Mouse (Mus musculus): ENCODE results near the gene Prcc.

GRCm38 (mm10) chr3:87833482-87833881 lies 51.9 kb downstream of the Prcc start:
- no peak for TF ChIP-seq POLR2A (IDR thresholded peaks at IDR 0.05; ENCODE audit: low read depth, low read length)
- no peak for TF ChIP-seq CTCF (IDR thresholded peaks at IDR 0.05; ENCODE audit: extremely low read depth, insufficient read length, insufficient replicate concordance, low read depth, low read length)

All from small intestine, adult 2 months (tissue).